Mouse (Mus musculus) forebrain, embryonic 13.5 days (tissue): ENCODE results near the gene Vps11. TPM values are rescaled to one million over a fixed set of nuclear protein-coding genes. Genes with fewer than 3 reads are reported as not detected.
"Not testable (repeated sequence)": the region's sequence is repeated elsewhere in the genome, so short reads cannot be mapped to it uniquely, and the experiment has no call there.

Experiments used
- ATAC-seq: fragments of 200-750 bp; cut with Nextera tagmentation; 2 replicates; pipeline ENCODE4 v1.8.0; 2017
- H3K27ac ChIP-seq: fragments of 300-500 bp; sonication (generic); 2 replicates; pipeline ENCODE4 v1.5.1; 2015; ENCODE audit warnings: inconsistent platforms, mild to moderate bottlenecking, moderate library complexity
- H3K27me3 ChIP-seq: fragments of 300-500 bp; sonication (generic); 2 replicates; pipeline ENCODE4 v1.6.1; 2015; ENCODE audit warnings: mild to moderate bottlenecking, inconsistent platforms
- H3K36me3 ChIP-seq: fragments of 300-500 bp; sonication (generic); 2 replicates; pipeline ENCODE4 v1.6.1; 2015; ENCODE audit warnings: mild to moderate bottlenecking, inconsistent platforms; ENCODE audit not compliant: poor library complexity, severe bottlenecking
- H3K4me1 ChIP-seq: fragments of 300-500 bp; sonication (generic); 2 replicates; pipeline ENCODE4 v1.6.1; 2015; ENCODE audit warnings: inconsistent platforms
- H3K4me2 ChIP-seq: fragments of 300-500 bp; sonication (generic); 2 replicates; pipeline ENCODE4 v1.6.1; 2015; ENCODE audit warnings: inconsistent platforms, mild to moderate bottlenecking, moderate library complexity
- H3K4me3 ChIP-seq: fragments of 300-500 bp; sonication (generic); 2 replicates; pipeline ENCODE4 v1.5.1; 2015; ENCODE audit warnings: mild to moderate bottlenecking, inconsistent platforms
- H3K9ac ChIP-seq: fragments of 300-500 bp; sonication (generic); 2 replicates; pipeline ENCODE4 v1.6.1; 2015; ENCODE audit warnings: mild to moderate bottlenecking, inconsistent platforms
- H3K9me3 ChIP-seq: fragments of 300-500 bp; sonication (generic); replicated peaks from 2 replicates; pipeline ENCODE4 v1.6.1; 2016; ENCODE audit warnings: inconsistent platforms
- WGBS: fragments of 180-500 bp; shearing (Covaris S2); methylation state at CpG from one replicate; pipeline ENCODE4 v1.1.7; 2015; 5-methylcytosine and 5-hydroxymethylcytosine counted together
- polyA plus RNA-seq: library from polyadenylated mRNA; unstranded; fragments of >200 nt; fragmentation: Nextera tagmentation; extraction: Ambion mirVana; gene quantifications from 2 replicates; pipeline ENCODE4 v1.2.1, GENCODE M21; 2015

The Vps11 gene
- 34.9 and 37.9 TPM in 2 replicates for polyA plus RNA-seq

- no peaks in the 10 kb centered on the region for H3K27me3 ChIP-seq
- H3K36me3 ChIP-seq: peaks cover 32% of the 10 kb centered on the region
- no peaks in the 10 kb centered on the region for H3K9me3 ChIP-seq
- peak; percentile 96 for ATAC-seq
- WGBS: under 1% methylated on average over 44 of the region's 44 CpGs
- H3K27ac ChIP-seq: peak within 1 kb of the TSS; percentile 57
- H3K4me2 ChIP-seq: peak within 1 kb of the TSS; percentile 70
- peak within 1 kb of the TSS; percentile 88 for H3K9ac ChIP-seq
- H3K4me1 ChIP-seq: peaks cover 11% of the 10 kb centered on the region
- H3K4me3 ChIP-seq: peak within 1 kb of the TSS; percentile 96
These were observed at the start of gene Vps11 for GRCm38 (mm10) chr9:44361190-44361917. Gene Vps11 (minus strand): TSS chr9:44361670.

- Histone ChIP-seq H3K27me3 (no peaks in the 10 kb centered on the region), H3K9me3 (no peaks in the 10 kb centered on the region), H3K27ac (no peak overlapping the region), H3K4me2 (no peak overlapping the region), H3K9ac (no peak overlapping the region), H3K4me1 (peaks cover 21% of the 10 kb centered on the region), H3K36me3 (peaks cover 64% of the 10 kb centered on the region), H3K4me3 (no peak overlapping the region)
- ATAC-seq: no peak
- WGBS: 82% methylated on average over 2 of the region's 2 CpGs
These were observed 49.3 kb upstream of the Vps11 start for GRCm38 (mm10) chr9:44410647-44411336.

DNA sequence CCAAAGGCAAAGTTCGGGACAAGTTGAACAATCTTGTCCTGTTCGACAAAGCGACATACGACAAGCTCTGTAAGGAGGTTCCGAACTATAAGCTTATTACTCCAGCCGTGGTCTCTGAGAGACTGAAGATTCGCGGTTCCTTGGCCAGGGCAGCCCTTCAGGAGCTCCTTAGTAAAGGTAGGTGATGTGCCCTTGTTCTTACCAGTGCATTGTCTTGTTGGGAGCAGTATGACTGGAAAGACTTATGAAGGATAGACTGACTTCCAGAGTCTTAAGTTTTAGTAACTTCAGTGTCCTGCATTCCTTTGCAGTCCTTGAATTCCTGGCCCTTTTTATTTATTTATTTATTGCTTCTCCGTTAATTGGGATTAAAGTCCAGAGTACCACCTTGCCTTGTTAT is 47.2 kb upstream of the Vps11 start:
- H3K36me3 ChIP-seq: peaks cover 66% of the 10 kb centered on the region
- 86% methylated on average over 9 of the region's 9 CpGs for WGBS
- peak overlapping the region; percentile 80; the same call in 1 of the 2 replicates for H3K9ac ChIP-seq
- H3K4me1 ChIP-seq: peaks cover 29% of the 10 kb centered on the region
- not testable (repeated sequence) for H3K9me3 ChIP-seq, H3K27ac ChIP-seq, H3K27me3 ChIP-seq, ATAC-seq
- H3K4me3 ChIP-seq: peak overlapping the region; percentile 74
- H3K4me2 ChIP-seq: peak overlapping the region; percentile 83

GRCm38 (mm10) chr9:44407752-44408097 is 46.3 kb upstream of the Vps11 start:
- WGBS: under 1% methylated on average over 24 of the region's 24 CpGs
- no peak for ATAC-seq
- Histone ChIP-seq H3K27ac (peak overlapping the region; percentile 95), H3K4me2 (peak overlapping the region; percentile 83), H3K4me1 (peaks cover 29% of the 10 kb centered on the region), H3K9ac (peak overlapping the region; percentile 80), H3K27me3 (no peaks in the 10 kb centered on the region), H3K9me3 (no peaks in the 10 kb centered on the region), H3K36me3 (peaks cover 66% of the 10 kb centered on the region), H3K4me3 (peak overlapping the region; percentile 74)

GRCm38 (mm10) chr9:44406906-44407751 is 45.7 kb upstream of the Vps11 start, which contains the start of the genes Rps25 and Trappc4:
Gene Rps25 (plus strand): TSS chr9:44407139.
Gene Trappc4 (minus strand): TSS chr9:44407600.
- WGBS: under 1% methylated on average over 51 of the region's 51 CpGs
- peak; percentile 96 for ATAC-seq
- Histone ChIP-seq H3K27ac (peak within 1 kb of the TSS; percentile 95), H3K27me3 (no peaks in the 10 kb centered on the region), H3K9me3 (no peaks in the 10 kb centered on the region), H3K4me1 (peaks cover 29% of the 10 kb centered on the region), H3K4me3 (peak within 1 kb of the TSS; percentile 74), H3K36me3 (peaks cover 66% of the 10 kb centered on the region), H3K4me2 (peak within 1 kb of the TSS; percentile 83), H3K9ac (peak within 1 kb of the TSS; percentile 80)

DNA sequence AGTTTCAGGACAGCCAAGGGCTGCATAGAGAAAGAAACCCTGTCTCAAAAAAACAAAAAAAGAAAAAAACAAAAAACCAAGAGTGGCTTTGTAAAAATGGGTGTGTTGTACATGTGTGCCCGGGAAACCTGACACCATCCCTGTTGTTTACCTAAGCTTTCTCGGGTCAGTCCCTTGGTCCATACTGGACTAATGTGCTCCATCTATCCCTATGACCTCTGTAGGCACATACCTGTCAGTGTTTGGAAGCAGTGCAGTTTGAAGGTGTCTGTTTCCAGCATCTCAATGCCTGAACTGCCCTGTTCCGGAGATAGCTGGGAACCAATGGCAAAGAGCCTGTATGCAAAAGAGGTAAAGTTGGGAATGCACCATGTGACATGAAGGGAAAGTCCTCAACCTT is 43.5 kb upstream of the Vps11 start:
- H3K36me3 ChIP-seq: peaks cover 66% of the 10 kb centered on the region
- H3K4me1 ChIP-seq: peaks cover 29% of the 10 kb centered on the region
- no peak for ATAC-seq
- WGBS: 81% methylated on average over 3 of the region's 3 CpGs
- no peak overlapping the region for H3K4me3 ChIP-seq
- no peaks in the 10 kb centered on the region for H3K9me3 ChIP-seq
- no peaks in the 10 kb centered on the region for H3K27me3 ChIP-seq
- no peak overlapping the region for H3K9ac ChIP-seq
- H3K4me2 ChIP-seq: no peak overlapping the region
- H3K27ac ChIP-seq: no peak overlapping the region

DNA sequence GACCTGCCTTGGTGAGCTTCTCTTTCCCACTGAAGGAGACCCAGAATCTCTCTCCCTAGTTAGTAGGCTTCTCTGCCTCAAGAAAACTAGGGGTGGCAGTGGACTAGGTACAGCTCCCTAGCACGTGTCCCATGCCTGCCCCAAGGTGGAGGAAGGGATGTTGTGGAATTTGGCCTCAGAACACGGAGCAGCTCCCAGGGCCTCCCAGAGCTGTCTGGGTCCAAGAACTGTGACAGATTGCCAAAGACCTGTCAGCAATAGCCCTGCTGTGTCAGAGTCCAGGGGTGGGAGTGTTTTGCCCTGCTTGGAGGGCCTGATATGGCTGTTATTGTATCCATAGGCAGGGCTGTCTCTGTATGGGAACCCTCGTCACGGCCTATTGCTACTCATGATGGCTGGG is 39.6 kb upstream of the Vps11 start:
- Histone ChIP-seq H3K36me3 (peaks cover 63% of the 10 kb centered on the region), H3K4me1 (peaks cover 28% of the 10 kb centered on the region), H3K9ac (no peak overlapping the region), H3K9me3 (no peaks in the 10 kb centered on the region), H3K27ac (no peak overlapping the region), H3K4me3 (no peak overlapping the region), H3K4me2 (no peak overlapping the region), H3K27me3 (no peaks in the 10 kb centered on the region)
- no peak for ATAC-seq
- 91% methylated on average over 4 of the region's 4 CpGs for WGBS

DNA sequence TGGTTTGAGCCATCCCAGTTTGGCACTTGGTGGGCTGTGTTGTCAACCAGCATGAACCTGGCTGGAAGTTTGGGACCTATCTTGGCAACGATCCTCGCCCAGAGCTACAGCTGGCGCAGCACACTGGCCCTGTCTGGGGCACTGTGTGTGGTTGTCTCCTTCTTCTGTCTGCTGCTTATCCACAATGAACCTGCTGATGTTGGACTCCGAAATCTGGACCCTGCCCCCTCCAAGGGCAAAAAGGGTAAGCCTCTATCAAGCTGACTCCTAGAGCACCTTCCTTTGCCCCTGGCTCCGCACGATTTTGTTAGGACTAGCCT is 38.3 kb upstream of the Vps11 start:
- H3K27ac ChIP-seq: no peak overlapping the region; the same call in 1 of the 2 replicates
- WGBS: 91% methylated on average over 6 of the region's 6 CpGs
- no peaks in the 10 kb centered on the region for H3K9me3 ChIP-seq
- H3K4me2 ChIP-seq: no peak overlapping the region
- no peak overlapping the region for H3K4me3 ChIP-seq
- peaks cover 58% of the 10 kb centered on the region for H3K36me3 ChIP-seq
- H3K27me3 ChIP-seq: no peaks in the 10 kb centered on the region
- no peak for ATAC-seq
- no peak overlapping the region for H3K9ac ChIP-seq
- peaks cover 20% of the 10 kb centered on the region for H3K4me1 ChIP-seq

- no peak overlapping the region for H3K4me3 ChIP-seq
- no peak for ATAC-seq
- H3K36me3 ChIP-seq: peaks cover 53% of the 10 kb centered on the region
- no peak overlapping the region for H3K4me2 ChIP-seq
- H3K9me3 ChIP-seq: no peaks in the 10 kb centered on the region
- 84% methylated on average over 13 of the region's 13 CpGs for WGBS
- no peak overlapping the region; the same call in 1 of the 2 replicates for H3K27ac ChIP-seq
- H3K9ac ChIP-seq: no peak overlapping the region
- H3K27me3 ChIP-seq: no peaks in the 10 kb centered on the region
- H3K4me1 ChIP-seq: peaks cover 18% of the 10 kb centered on the region
These were observed 37.8 kb upstream of the Vps11 start for GRCm38 (mm10) chr9:44399114-44399794.

DNA sequence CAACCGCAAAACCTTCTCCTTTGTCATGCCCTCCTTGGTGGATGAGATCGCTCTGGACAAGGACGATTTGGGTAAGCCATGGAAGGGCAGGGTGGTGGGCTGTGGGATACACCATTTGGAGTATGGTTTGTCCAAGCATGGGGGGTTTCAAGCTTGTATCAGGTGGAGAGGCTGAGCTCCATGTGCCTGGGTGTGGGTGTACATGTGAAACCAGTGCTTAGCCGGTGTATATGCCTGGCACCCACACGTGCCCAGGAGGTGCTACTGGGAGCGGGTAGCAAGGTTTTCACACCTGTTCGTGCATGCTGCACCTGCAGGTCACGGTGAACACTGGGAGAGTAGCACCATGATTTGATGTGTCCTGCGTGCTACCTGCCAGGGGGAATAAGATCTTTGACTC is 37.1 kb upstream of the Vps11 start:
- 0 out of 2 replicates have a peak overlapping the region, but pooled peaks have one; percentile 85 for H3K9ac ChIP-seq
- H3K9me3 ChIP-seq: no peaks in the 10 kb centered on the region
- H3K4me2 ChIP-seq: peak overlapping the region; percentile 99
- H3K36me3 ChIP-seq: peaks cover 46% of the 10 kb centered on the region
- ATAC-seq: no peak
- no peak overlapping the region for H3K4me3 ChIP-seq
- no peaks in the 10 kb centered on the region for H3K27me3 ChIP-seq
- H3K27ac ChIP-seq: no peak overlapping the region
- WGBS: 82% methylated on average over 9 of the region's 9 CpGs
- peaks cover 18% of the 10 kb centered on the region for H3K4me1 ChIP-seq

DNA sequence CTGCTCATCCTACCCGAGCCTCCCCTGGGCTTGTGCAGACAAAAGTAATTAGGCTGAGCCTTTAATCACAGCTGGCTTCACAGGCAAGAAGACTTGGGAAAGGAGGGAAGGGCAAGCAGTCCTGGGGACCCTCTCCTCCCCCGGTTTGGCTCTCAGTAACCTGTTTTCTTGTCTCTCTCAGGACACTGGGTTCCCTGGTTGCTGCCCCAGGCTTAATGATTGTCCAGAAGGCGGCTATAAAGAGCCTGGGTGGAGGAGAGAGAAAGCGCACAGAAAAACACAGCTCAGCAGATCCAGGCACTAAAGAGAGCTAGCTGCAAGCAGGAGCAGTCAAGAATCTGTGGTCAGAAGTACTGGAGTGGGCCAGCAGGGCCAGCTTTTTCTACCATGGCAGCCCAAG is 36.6 kb upstream of the Vps11 start:
- H3K4me1 ChIP-seq: peaks cover 18% of the 10 kb centered on the region
- peak overlapping the region; percentile 70 for H3K4me3 ChIP-seq
- peaks cover 41% of the 10 kb centered on the region for H3K36me3 ChIP-seq
- no peaks in the 10 kb centered on the region for H3K9me3 ChIP-seq
- 17% methylated on average over 4 of the region's 4 CpGs for WGBS
- peak overlapping the region; percentile 85 for H3K9ac ChIP-seq
- no peak for ATAC-seq
- H3K27me3 ChIP-seq: no peaks in the 10 kb centered on the region
- peak overlapping the region; percentile 99 for H3K4me2 ChIP-seq
- no peak overlapping the region for H3K27ac ChIP-seq
